Mouse (Mus musculus): ENCODE measurements around the gene Plet1. TPM values are rescaled to one million over a fixed set of nuclear protein-coding genes. Genes with fewer than 3 reads are reported as not detected.

Plet1 gene
- total RNA-seq, 2 experiments from 2014 or later = 1.2 to 2.6 TPM

DNA sequence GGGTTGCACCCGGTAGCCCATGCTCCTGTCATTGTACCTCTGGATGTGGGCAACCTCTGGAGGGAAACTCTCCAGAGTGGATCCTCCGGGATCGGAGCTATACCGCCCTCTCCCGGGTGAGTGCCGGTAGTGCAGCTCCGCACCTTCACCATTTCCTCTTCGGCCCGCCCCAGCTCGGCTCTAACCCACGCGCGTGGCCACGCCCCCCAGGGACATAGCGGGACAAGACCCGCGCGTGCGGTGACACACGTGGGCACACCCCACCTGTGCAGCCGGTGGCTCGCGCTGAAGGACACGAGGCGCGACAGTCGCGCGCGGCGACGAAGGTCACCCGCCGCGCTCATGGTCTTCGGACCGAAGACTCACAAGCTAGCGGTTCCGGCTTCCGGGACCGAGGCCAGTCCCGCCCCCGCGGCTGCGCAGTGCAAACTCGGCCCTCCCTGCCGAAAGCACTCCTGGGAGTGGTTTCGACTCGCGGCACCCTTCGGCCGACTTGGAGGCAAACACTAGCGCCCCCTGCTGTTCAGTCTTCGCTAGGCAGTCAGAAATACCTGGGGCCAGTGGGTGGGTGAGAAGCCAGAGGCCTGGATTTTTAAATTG, 34.1 kb downstream of the Plet1 start, which contains the start of gene Pts:
Pts (minus strand) TSS at position 432 of the 600 bp plus-strand sequence.
- DNase-seq = peak; percentile 98
- intact Hi-C loops (cut with DNase I) = loop anchor here (1.0 to 5.0 kb wide), 3 partner anchors 65 to 1041 kb away; partner anchors contain the start of gene Ttc12

DNA sequence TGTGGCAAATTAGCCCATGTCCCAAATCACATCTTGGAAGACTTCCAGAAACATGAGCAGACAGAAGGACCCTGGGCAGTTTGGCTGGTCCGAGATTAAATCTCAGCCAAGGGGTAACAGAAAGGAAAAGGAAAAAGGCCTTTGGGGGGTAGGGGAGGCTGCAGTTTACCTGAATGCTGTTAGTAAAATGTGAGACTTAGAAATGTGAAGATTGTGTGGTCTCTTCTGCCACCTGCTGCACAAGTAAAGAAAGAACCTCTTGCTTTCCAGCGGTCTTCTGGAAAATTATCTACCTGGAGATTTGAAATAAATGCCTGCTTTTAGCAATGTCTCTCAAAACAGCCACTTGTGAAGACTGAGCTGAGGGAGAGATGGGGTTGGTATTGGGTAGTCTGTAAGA, 36.6 kb downstream of the Plet1 start:
- DNase-seq = peak; percentile 42 to 59
- intact Hi-C loops (cut with DNase I) = loop anchor here (5.0 kb wide), 1 partner anchor 199 kb away; no protein-coding TSS in a partner anchor

DNA sequence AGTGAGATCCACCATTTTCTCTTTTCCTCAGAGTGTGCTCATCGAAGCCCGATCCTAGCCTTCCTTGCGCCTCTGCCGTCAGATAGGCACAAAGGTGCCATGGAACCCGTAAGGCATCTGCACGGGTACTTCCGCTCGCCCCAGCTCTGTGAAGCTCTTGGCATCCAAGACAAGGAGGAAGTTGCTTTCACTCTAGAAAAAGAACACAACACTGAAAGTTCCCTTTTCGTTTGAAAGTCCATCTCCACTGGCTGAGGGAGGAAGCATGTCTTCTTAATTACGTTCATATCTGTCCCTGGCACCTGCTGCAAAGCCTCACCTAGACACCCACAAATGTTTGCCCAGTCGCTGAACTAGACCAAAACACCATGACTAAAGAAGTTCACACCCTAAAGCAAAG, 39.0 kb downstream of the Plet1 start:
- intact Hi-C loops (cut with DNase I) = loop anchor here (5.0 kb wide), 1 partner anchor 201 kb away; no protein-coding TSS in a partner anchor
- no peak for DNase-seq

DNA sequence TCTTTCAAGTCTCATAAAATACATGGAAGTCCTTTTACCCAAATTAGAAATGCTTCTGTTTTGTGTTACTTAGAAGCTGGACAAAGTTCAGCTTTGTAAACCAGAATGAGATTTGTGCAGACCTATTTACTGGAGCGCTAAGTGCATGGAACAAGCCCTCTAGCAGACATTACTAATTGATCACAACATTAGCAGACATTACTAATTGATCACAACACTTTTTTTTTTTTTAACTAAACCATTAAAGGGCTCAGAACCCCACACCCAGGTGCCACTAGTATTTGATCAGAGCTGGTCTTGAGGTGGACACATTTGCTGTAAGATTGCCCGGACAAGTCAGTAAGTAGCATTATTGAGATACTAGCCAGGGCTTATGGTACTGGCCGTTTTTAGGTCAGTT, 39.5 kb downstream of the Plet1 start:
- no peak for DNase-seq
- intact Hi-C loops (cut with DNase I) = loop anchor here (5.0 kb wide), 1 partner anchor 201 kb away; no protein-coding TSS in a partner anchor

DNA sequence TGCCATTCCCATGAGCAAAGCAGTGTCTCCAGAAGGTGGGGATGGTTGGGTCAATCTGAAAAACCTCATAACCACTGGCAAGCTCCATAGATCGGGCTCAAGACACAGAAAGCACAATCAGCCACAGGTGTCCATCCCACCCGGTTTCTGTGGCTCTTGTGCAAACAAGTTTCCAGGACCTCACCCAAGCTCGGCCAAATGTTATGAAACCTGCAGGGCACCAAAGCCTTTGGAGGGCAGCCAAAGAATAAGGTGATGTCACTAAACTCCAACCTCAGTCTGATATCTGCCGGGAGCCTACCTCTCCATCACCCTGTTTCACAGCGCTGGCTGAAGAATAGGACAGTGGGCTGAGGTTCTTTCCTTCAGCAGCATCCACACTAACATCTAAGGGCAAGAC, 41.6 kb downstream of the Plet1 start:
- DNase-seq = no peak
- intact Hi-C loops (cut with DNase I) = no loop called here

DNA sequence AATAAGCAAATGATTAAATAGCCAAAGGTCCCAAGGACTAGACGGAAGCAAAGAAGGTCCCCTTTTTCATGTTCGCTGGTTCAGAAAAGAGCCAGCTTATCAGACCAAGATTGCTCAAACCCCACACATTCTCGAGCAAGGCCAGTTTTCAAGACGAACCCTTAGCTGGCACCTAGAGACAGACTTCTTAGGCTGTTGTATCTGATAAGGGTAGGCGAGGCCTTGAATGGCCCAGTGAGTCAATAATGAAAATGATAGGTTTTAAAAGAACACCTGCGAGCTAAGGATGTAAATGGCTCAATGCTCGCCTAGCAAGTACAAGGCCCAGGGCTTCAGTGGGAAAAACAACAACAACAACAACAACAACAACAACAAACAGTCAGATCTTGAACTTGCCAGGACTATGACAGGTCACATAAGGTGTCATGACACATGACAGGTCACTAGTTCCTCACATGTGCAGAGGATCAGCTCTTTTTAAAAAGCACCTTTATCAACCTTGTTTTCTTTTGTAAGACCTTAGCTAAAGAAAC, 42.3 kb downstream of the Plet1 start:
- intact Hi-C loops (cut with DNase I) = no loop called here
- DNase-seq = no peak

DNA sequence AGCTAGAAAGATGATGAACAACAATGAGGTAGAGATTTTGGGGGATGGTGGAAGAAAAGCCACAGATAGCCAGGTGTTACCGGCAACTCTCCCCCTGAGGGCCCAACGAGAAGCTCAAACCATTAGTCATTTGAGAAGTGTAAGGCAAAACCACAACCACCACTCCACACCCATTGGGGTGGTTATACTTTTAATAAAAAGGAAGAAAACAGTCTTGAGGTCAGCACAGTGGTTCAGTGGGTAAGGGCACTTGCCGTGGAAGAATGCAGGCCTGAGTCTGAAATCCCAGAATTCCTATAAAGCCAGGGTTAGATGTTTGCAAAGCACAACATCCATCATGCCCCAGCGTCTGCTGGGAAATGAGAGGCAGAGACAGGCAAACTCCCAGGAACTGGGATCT, 43.0 kb downstream of the Plet1 start:
- intact Hi-C loops (cut with DNase I) = no loop called here
- no peak for DNase-seq

DNA sequence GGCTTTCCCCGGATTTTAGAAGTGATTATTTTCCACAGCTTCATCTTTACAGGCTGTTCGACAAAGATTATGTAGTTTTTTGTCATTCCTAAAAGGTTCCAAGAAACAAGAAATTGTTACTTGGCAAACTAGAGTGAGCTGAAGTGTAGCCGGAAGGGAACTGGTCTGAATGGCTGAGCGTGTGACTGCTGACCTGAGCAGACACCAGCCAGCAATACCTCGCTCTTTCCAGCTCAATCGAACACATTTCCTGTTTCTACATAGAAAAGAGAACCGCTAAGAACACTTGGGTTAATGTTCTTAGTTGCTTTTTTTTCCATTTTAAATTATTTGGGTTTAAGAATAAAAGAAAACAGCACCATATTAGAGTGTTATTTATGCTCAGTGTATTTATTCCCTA, 45.8 kb downstream of the Plet1 start:
- intact Hi-C loops (cut with DNase I) = no loop called here
- DNase-seq = no peak

DNA sequence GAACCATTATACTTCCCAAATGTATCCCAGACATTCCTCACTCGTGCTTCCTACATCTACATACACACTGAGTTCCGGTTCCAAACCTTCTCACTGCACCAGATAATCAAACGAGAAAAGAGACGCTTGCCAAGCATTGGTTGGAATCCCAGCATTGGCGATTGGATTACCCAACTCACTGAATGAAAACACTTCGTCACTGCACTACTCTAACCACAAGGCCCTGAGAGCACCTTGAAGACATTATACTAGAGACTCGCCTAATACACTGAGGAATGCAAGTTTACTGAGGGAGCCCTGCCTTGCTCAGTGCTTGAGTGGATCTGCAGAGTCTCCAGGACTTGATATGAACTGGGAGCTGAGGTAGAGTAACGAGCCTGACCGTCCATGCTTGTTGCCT, 48.1 kb downstream of the Plet1 start:
- DNase-seq = no peak
- intact Hi-C loops (cut with DNase I) = no loop called here

DNA sequence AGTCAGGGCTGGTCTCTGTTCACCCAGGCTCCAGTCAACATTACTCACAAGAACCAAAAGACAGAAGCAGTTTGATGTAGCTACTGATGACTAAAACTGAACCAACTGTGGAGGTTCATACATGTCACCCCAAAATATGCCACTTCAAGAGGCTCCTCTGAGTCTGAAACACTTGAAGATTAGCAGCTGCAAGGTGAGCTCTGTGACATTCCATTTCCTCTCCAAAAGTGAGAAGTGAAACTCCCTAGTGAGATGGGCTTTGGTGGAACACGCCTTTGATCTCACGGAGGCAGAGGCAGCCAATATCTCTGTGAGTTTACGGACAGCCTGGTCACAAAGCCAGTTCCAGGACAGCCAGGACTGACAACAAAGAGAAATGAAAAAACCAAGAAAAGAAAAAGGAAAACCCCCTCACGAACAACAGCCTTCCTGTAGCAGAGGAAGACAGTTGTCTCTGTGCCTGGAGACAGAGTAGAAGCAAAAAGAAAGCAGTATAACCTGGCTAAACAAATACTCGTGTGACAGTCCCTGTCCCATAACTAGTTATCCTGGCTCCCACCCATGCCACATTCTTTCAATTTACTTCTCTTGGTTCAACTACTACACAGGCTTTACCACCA, 53.6 kb downstream of the Plet1 start:
- no peak for DNase-seq
- intact Hi-C loops (cut with DNase I) = no loop called here

DNA sequence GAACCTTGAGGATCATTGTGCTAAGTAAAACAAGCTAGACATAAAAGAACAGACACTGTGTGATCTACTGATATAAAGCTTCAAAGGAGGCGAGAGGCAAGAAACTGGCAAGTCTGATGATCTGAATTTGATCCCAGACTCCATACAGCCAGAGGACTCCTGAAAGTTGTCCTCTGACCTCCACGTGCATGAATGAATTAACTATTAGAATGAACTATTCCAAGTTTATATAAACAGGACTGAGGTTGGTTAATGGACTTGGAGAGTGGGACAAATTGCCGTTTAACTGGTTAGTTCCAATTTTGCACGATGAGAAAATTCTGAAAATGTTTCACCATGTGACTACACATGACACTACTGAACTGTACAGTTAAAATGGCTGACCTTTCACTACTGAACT, 54.6 kb downstream of the Plet1 start:
- intact Hi-C loops (cut with DNase I) = no loop called here
- no peak for DNase-seq

DNA sequence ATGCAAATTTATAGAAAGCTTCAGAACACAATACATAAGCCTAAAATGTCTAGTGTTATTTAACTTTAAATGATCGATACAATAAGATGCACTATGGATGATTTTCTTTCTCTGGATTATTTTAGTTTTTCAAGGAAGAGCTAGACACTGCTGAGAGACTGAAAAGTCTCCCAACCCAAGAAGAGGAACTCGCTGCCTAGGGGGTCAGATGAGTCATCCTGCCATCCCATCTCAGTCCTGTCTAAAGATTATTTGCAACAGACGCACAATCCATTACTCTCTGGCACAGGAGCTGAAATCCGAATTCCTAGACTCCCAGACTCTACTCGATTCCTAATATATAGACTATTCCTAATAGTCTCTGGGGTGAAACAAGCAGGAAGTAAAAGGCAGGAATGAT, 57.9 kb downstream of the Plet1 start:
- intact Hi-C loops (cut with DNase I) = no loop called here
- DNase-seq = no peak

DNA sequence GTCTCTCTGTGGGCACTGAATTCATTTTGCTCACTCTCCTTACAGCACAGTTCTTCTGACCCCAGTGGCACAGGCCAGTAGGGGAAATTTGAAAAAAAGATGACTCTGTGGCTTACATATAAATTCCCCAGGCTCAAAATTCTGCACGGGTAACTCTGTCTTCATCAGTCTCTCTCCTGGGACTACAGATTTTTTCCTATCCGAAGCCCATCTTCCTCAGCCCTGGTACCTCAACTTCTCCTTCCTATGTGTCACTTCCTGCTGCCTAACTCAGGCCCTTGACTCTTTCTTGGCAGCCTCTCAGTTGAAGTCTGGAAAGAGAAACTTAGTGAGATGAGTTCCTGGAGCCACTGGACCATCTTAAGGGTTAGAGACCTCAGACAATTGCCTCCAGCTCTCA, 59.2 kb downstream of the Plet1 start:
- intact Hi-C loops (cut with DNase I) = no loop called here
- DNase-seq = no peak

DNA sequence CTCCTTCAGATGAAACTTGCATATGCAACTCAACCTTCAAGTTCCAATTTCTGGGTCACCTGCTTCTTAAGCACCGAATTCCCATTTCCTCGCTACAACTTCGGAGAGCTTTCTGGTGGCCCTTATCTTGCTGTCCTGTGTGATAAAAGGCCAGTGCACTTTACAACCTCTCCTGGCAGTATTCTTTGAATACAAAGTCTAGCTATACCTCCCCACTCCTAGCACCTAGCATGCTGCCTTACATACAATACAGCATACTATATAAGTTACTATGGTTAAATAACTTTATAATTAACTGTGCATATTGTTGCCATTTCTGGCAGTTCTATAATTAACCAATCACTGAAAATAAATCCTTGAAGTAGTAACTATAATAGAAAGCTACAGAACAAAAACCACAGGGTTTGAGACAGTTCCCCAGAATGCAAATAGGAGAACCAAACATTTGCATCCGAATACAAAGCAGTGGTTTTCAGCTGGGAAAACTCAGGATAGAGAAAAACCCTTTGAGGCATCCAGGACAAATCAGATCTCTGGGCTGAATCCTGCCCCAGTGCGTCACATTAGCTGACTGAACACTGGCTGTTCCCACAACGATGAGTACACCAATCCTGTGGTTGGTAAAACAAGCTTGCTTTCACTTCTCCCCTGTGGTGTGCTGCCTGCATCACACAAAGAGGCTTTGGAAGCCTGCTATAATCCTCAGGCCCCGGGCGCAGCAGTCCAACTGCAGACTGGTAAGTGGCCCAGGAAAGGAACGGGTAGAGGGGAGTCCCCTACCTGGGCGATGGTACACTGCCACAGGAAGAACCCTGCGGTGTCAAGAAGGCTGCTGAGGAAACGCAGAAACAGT, 60.1 kb downstream of the Plet1 start, which contains the start of gene Il18:
Il18 (plus strand) TSS at position 587 of the 853 bp plus-strand sequence.
- intact Hi-C loops (cut with DNase I) = no loop called here
- peak in 1 of 2 experiments; percentile 23 for DNase-seq

DNA sequence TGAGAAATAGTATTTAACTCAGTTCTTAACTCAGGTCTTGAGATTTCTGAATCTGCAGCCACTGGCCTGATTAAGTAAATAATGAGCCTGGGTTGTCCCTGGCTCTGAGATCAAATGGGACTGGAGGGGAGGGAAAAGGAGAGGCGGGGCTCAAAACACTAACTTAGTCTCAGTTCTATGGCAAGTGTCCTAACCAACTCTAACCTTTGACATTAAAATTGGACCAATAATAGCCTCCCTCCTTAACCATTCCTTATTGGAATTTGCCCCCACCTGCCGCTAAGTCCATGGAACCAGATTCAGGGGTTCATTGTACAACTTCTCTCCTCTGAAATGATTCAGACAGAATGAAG, 60.7 kb downstream of the Plet1 start, which contains the start of gene Bco2:
Bco2 (minus strand) TSS at position 88 of the 353 bp plus-strand sequence.
- intact Hi-C loops (cut with DNase I) = no loop called here
- DNase-seq = no peak

Other genes starting within 250 kb of the Plet1 start
- 100 to 1,000 TPM; 583 to 589 TPM for gene Rpl10-ps3, start 149.6 kb upstream of the Plet1 start, total RNA-seq (2021)
- gene Pts, start 34.2 kb downstream of the Plet1 start, total RNA-seq (2021) = 10 to 100 TPM; 31.7 to 36.8 TPM
- 1 to 10 TPM; 1.3 to 2.5 TPM for gene Il18, start 60.3 kb downstream of the Plet1 start, total RNA-seq (2021)
- gene Bco2, start 60.7 kb downstream of the Plet1 start, total RNA-seq (2021) = under 1 TPM; 0.19 to 0.20 TPM
- not detected for gene Tex12, start 66.8 kb downstream of the Plet1 start, total RNA-seq (2021)
- gene Sdhd, start 109.3 kb downstream of the Plet1 start, total RNA-seq (2021) = 100 to 1,000 TPM; 780 to 786 TPM
- 100 to 1,000 TPM; 215 to 218 TPM for gene Timm8b, start 109.4 kb downstream of the Plet1 start, total RNA-seq (2021)
- under 1 TPM; 0.26 to 0.92 TPM for gene Pih1d2, start 122.8 kb downstream of the Plet1 start, total RNA-seq (2021)
- 10 to 100 TPM; 22.6 to 23.3 TPM for gene Nkapd1, start 122.9 kb downstream of the Plet1 start, total RNA-seq (2021)
- 100 to 1,000 TPM; 336 to 364 TPM for gene Dlat, start 165.3 kb downstream of the Plet1 start, total RNA-seq (2021)
- 1 to 10 TPM; 7.4 to 7.7 TPM for gene Dixdc1, start 245.0 kb downstream of the Plet1 start, total RNA-seq (2021)

All from heart, postnatal 10 days (tissue).